Mouse (Mus musculus) heart, postnatal 36 days (tissue): ENCODE data around the gene Polh. TPM values are rescaled to one million over a fixed set of nuclear protein-coding genes. Genes with fewer than 3 reads are reported as not detected.

Experiments used
- DNase-seq, 2 experiments: peaks; one replicate each; pipeline ENCODE4 v3.0.0; 2021 to 2022
- intact Hi-C: fragments of 180-260 bp; cut with DNase I; formaldehyde crosslinking; loops from one replicate; pipeline ENCODE4 v1.15.1; 2025
- total RNA-seq, 2 experiments: library from RNA; stranded (reverse); gene quantifications; 2 replicates each; pipeline ENCODE4 v1.2.3; 2021

Gene Polh
- 10 to 100 TPM in 1 of 2 experiments, 1 to 10 TPM in 1; 8.5 to 10.3 TPM for total RNA-seq

DNA sequence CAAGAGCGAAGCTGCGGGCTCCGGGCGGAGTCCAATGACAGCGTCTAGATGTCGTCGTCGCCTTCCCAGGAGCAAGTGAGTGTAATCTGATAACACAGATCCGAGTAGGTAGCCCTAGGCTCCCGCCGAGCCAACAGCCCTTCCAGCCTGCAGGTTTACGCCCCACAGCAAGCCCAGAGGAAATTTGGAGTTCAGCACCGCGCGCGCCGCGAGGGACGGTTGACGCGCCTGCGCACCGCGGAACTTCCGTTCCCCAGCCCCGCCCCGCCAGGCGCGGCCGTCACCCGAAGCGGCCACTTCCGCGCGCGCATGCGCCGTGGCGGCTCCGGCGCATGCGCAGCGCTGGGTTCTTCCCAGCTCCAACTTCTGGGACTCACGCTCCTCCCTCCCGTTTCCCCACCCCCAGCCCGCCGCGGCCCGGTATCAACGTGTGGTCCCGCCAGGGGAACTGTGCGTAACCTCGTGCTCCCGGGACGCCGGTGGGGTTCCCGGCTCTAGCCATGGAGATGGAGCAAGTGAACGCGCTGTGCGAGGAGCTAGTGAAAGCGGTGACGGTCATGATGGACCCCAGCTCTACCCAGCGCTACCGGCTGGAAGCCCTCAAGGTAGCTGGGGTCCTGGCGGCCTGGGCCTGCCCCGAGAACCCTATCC, at the start of gene Polh, which contains the start of gene Xpo5:
Gene Polh, minus strand, starts transcription at position 225 of the 651 bp plus-strand sequence.
Gene Xpo5, plus strand, starts transcription at position 362 of the 651 bp plus-strand sequence.
- intact Hi-C loops = loop anchor here (2.0 to 5.0 kb wide), 2 partner anchors 46 to 630 kb away; partner anchors contain the start of genes Hsp90ab1, Polr1c and Yipf3
- DNase-seq = peak; percentile 91 to 92

DNA sequence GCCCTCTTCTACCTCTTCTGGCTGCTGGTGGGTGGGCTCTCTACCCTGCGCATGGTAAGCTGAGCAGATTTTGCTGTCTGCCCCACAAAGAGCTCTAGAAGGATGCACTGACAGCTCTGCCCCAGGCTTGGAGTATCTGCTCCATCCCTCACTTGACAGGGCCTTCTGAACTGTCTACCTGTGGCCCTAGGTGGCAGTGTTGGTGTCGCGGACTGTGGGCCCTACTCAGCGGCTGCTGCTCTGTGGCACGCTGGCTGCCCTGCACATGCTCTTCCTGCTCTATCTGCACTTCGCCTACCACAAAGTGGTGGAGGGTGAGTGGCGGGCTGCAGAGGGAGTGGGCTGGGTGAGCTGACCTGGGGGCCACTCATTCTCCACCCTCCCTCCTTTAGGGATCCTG, 48.7 kb upstream of the Polh start:
- DNase-seq = no peak
- intact Hi-C loops = loop anchor here (5.0 kb wide), 1 partner anchor 519 kb away; the partner anchor contains the start of gene 1600014C23Rik

DNA sequence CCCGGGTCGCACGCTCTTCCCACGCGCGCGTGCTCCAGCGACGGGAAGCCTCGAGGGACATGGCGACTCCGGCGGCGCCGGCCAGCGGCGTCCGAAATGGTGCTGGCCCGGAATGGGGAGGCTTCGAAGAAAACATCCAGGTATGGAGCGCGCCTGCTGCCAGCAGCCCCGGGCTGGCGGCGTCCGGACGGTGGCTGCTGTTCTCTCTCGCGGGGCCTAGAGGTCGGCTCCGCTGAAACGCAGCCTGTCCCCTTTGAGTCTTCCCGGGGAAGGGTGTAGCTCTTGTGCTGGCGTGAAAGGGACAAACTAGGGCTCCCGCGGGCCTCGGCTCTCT, 45.7 kb upstream of the Polh start:
- DNase-seq = no peak
- intact Hi-C loops = loop anchor here (2.0 to 5.0 kb wide), 2 partner anchors 45 to 134 kb away; partner anchors contain the start of genes Polh, Xpo5 and Zfp318

DNA sequence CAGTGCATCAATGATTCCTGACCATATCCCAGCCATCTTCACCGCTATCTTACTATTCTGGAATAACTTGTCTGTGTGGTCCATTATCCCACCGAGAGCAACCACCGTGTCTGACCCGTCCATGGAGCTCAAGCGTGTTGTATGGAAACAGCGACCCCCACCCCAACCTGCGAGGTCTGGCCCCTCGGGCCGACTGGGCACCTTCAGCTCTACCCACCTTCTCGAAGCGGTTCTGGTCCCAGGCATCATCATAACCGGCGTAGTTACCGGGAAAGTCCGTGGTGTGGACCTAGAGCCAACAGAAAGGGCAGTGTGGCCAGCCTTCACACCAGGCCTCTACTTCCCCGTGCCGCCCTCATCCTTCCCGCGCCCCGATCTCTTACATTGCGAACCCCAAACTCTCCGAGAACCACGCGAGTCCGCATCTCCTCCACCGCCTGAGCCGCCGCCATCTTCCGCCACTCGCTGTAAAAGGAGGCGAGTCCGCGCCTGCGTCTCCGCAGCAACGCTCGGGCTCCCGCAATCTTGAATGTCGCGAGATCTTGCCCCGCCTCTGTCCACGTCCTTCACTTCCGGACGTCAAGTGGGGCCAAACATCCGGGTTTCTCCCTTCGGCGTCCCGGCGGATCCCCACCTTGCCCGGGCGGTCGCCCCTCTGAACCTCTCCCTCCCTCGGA, 45.2 kb upstream of the Polh start, which contains the start of the genes Polr1c and Yipf3:
Gene Polr1c, minus strand, starts transcription at position 543 of the 677 bp plus-strand sequence.
Gene Yipf3, plus strand, starts transcription at position 569 of the 677 bp plus-strand sequence.
- intact Hi-C loops = loop anchor here (2.0 to 5.0 kb wide), 2 partner anchors 45 to 135 kb away; partner anchors contain the start of genes Polh, Xpo5 and Zfp318
- peak; percentile 95 for DNase-seq

DNA sequence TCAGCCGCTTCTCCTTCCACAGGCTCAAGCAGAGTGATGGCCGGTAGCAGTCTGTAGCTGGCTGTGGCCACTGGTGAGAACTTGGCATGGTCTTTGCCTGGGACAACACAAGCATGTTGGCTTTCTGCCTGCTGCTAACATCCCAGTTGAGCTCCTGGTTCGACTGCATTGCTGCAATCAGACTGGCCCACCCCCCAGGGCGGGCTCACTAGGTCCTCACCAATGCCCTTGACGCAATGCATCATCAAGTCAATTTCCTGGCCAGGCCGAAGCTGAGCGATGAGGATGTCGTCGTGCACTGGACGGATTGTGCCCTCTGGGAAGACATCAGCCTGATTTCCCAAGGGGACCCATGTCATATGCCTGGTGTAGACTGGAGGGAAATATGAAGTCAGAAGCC, 42.1 kb upstream of the Polh start:
- intact Hi-C loops = no loop called here
- no peak for DNase-seq

DNA sequence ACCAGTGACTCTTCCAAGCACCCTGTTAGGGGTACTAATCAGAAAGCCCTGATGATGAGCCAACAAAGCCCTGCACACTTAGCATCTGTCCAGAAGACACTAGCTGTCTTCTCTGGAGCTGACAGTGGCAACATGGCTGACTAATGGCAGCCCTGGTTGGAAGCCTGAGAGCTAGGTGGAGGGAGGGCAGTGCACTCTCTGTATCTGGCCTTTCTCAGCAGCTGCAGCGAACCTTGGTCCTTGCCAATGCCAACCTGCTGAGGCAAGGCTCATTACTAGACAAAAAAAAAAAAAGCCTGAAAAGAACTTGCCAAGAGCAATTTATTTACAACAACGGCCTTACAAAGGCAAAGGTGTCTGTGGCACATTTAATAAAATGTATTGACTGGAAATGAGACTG, 41.2 kb upstream of the Polh start:
- intact Hi-C loops = no loop called here
- DNase-seq = no peak

DNA sequence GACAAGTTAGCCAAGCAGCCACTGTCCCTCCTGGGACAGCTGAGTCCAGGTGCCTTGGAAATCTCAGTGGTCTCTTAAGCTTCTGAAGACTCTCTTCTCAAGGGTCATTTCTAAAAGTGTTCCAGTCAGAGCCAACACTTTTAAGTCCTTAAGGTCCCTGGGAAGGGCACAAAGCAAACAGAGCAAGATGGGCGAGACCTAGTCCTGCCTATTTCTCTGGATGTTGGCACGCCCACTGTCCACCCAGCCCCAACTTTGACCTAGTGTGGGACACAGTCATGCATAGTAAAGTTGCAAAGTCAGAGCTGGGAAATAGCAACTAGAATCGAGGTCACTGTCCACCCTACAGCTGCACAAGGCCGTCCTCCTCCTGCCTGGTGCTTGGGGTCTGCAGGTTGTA, 40.5 kb upstream of the Polh start:
- intact Hi-C loops = no loop called here
- DNase-seq = no peak

DNA sequence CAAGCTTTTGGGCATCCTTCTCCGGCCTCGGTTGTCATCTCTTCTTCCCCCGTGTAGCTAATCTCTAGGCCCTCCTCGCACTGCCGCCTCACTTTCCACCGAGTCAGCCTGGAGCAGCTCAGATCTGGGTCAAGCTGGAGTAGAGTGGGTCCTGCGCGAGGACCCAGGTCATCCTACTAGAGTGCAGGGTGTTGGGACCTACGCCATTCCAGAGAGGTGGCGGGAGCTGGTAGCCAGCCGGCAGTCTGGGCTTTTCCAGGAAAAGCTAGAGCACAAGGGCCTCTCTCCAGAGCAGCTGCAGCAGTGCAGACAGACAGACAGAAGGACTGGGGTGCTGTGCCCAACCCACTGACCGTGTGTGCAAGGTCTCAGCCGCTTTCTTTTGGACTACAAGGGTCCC, 39.8 kb upstream of the Polh start:
- intact Hi-C loops = no loop called here
- no peak for DNase-seq

DNA sequence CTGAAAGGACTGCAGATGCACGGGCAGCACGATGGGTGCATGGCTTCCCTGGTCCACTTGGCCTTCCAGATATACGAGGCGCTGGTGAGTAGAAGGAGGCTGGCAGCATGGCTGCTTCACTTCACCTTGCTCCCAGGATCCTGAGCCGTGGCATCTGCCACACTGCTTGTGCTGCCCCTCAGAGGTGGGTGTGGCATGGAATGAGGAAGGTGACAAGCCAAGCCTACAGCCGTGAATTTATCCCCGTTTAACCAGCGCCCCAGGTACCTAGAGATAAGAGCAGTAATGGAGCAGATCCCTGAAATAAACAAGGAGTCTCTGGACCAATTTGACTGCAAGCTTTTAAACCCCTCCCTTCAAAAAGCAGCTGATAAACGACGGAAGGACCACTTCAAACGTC, 39.0 kb upstream of the Polh start:
- DNase-seq = no peak
- intact Hi-C loops = no loop called here

DNA sequence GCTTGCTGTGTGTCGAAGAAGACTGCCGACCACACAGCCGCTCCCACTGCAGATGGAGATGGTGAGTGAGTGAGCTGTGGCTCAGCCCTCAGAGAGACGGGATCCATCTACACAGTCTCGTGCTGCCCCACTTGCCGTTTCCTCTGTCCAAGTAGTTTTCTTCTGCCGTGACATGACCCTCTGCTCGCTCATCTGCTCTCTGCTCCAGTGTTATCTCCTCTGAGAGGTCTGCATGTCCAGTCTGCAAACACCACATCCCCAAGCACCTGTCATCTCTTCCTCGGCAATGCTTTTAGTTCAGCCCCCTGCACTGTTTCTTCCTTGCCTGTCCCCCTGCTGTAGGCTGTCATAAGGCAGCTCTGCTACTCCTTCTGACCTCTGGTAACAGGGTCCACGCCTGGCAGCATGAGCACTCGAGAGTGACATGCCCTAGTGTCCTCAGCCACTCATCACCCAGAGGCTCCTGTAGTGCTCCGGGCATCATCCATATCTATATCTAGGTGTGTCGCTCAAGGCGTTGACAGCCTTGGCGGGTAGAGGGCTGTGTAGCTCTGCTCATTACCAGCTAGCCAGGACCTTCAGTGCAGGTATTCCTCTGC, 37.2 kb upstream of the Polh start:
- intact Hi-C loops = no loop called here
- DNase-seq = no peak

DNA sequence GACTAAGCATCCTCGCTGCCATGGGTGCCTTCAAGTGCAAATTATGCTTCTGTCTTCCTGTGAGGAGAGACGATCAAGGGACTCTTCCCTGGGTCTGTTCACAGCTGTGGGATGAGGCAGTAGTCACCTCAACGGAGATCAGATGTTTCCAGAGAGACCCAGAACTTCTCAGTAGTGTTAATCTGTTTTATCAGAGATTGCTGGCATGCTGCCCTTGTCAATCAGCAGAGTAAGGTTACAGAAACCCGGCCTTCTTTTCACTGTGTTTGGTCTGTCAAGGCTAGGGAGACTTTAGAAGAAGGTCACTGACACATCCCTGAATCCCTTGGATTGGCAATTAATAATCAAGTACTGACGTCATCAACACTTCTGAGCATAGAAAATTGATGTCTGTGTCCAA, 35.0 kb upstream of the Polh start:
- DNase-seq = no peak
- intact Hi-C loops = no loop called here

DNA sequence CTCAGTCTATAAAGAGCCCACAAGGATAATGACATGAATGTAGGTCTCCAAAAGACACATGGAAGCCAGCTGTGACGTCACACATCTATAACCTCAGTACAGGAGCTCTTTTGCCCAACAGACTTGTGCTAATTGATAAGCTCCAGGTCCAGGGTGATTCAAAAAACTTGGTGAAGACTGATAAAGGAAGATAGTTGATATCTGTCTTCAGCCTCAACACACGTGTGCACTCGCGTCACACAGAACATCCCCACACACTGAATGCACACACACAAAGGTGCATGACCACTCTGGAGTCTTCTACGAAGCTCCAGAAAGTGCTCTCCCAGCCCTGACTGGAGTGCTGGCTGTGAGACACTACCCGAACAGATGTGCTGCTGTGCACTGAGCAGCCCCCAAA, 34.6 kb upstream of the Polh start:
- intact Hi-C loops = no loop called here
- no peak for DNase-seq

DNA sequence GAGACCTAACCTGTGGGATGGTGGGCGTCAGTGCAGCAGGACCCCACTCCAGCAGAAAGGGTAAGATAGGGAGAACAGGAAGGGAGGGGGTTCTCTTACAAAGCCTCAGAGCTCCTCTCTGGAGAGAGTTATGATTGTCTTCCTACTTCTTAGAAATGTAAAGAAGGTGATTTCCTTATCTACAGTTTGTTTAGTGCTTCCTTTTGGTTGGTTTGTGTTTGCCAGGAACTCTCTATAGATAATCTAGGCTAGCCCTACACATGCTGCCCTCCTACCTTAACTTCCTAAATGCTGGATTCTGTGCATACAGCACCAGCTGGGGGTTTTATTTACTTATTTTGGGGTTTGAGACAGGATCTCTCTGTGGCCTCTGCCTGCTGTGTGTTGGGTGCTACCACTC, 33.6 kb upstream of the Polh start:
- DNase-seq = no peak
- intact Hi-C loops = no loop called here

DNA sequence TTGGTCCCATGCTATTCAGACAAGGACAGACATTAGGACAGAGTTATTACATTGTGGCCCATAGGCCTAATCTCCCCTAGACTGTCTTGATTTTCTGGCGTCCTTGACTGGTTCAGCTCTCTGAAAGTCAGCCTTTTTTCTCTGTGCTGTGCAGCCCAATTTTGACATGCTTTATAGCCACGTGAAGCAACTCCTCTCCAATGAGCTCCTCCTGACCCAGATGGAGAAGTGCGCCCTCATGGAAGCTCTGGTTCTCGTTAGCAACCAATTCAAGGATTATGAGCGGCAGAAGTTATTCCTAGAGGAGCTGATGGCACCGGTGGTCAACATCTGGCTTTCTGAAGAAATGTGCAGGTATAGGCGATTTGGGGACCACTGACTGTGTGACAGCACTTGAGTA, 25.1 kb upstream of the Polh start:
- intact Hi-C loops = no loop called here
- DNase-seq = no peak

DNA sequence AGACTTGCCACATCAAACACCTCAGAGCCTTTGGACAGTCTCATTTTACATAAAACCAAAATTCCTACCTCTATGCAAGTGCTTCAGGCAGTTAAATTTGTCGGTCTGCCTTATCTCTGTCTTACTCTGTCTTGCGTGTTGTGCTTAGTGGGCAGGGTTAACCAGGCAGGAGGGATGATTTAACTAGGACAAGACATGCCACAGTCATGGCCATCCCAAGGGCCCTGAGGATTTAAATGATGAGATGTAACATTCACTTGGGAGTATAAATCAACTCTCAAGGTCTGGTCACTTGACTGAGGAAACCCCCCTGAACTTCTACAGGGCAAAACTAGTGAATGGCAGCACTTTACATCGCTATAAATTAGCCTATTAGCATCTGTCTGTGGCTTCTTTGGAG, 19.2 kb upstream of the Polh start:
- intact Hi-C loops = no loop called here
- no peak for DNase-seq

DNA sequence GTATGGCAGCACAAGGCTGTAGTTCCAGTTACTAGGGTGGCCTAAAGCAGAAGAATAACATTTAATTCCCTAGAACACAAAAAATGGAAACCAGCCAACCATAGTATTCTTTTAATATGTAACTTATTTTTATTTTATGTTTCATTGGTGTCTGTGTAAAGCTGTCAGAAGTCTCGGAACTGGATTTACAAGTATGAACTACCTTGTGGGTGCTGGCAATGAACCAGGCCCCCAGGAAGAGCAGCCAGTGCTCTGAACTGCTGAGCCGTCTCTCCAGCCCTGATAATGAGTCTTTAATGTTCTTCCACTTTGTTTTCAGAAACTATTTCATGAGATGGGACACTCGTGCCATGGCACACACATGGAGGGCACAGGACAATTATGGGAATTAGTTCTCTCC, 8.1 kb upstream of the Polh start:
- intact Hi-C loops = no loop called here
- DNase-seq = no peak

DNA sequence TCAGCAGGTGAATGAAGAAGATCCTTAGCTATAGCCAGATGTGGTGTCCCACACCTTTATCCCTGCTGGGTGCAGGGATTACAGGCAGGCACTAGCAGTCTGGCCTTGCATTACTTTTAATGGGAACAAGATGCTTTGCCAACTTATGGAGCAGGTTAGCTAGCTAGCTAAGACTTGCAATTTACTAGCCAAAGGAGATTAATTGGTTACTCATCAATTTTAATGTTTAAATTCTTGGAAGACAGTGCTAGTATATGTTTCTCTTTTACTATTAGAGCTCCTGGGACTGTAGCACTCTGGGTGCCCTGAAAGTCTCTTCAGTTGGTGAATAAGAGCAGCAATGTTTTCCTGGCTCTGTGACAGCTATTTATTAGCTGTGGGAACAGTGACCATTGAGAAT, 4.2 kb upstream of the Polh start:
- no peak for DNase-seq
- intact Hi-C loops = no loop called here

DNA sequence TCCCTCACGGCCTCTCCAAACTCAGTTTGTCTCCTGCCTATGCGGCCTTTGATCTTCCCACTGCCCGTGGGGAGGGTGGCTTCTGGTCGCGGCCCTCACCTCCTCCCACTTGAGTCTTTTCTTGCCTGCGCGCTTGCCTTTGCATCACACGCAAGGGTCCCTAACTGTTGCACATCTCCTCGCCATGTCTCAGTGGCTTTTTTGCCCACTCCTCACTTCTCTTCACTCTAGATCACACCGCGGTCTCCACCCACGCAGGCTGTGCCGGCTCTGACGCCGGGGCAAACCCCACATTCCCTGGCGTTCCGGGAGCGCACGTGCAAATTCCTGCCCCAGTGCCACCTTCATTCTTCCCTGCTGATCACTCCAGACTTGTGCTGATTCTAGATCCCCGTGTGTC, 633 bp upstream of the Polh start:
- intact Hi-C loops = loop anchor here (2.0 to 5.0 kb wide), 2 partner anchors 46 to 631 kb away; partner anchors contain the start of genes Hsp90ab1, Polr1c and Yipf3
- DNase-seq = peak in 1 of 2 experiments; percentile 13

DNA sequence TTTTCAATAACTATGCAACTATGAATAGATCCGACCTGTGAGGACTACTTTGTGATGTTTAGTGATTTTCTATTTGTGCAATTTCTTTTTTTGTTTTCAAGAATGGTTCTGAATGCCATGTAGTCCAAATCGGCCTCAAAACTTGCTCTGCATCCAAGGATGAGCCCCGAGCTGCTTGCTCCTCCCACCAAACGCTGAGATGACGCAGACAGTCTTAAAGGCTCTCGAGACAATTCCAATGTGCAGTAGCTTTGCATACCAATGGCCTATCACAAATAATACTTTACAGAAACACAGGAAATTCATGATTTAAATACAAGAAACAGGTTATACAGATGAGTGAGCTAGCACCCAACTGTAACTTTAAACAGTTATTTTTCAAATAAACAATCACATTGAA, 1.3 kb downstream of the Polh start:
- intact Hi-C loops = loop anchor here (5.0 kb wide), 1 partner anchor 629 kb away; the partner anchor contains the start of gene Hsp90ab1

DNA sequence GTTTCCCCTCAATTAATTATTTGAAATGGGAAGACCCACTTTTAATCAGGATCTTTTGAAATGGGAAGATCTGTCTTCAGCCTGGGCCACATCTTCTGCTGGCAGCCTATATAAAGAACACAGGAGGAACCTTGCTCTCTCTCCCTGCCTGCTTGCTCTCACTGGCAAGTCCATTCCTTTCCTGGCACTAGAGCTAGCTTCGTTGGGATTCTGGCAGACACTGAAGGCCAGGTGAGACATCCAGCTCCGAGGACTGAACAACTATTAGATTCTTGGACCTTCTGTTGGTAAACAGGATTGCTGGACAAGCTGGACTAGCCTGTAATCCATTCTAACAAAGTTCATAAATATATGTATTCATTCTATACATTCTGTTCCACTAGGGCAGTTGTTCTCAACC, 13.6 kb downstream of the Polh start:
- DNase-seq = no peak
- intact Hi-C loops = no loop called here

More for the DNA sequence above, 1.3 kb downstream of the Polh start:
- no peak for DNase-seq

DNA sequence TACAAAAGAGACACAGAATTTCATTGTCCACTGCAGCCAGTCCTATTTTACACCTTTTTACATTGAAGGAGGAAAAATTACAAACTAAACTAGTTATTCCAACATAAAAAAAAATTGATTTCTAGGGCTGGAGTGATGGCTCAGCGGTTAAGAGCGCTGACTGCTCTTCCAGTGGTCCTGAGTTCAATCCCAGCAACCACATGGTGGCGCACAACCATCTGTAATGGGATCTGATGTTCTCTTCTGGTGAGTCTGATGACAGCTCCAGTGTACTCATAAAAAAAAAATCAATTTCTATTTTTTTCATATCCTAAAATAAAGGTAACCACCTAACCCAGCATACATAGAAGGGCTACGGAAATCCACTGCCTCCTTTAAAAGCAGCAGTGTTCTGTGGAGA, 20.2 kb downstream of the Polh start:
- intact Hi-C loops = no loop called here
- no peak for DNase-seq
